Mouse (Mus musculus) kidney, postnatal 0 days (tissue): ENCODE data around the gene Gm17581. TPM values are rescaled to one million over a fixed set of nuclear protein-coding genes. Genes with fewer than 3 reads are reported as not detected.
"Not testable (repeated sequence)": the region's sequence is repeated elsewhere in the genome, so short reads cannot be mapped to it uniquely, and the experiment has no call there.

ENCODE experiments used
- ATAC-seq: fragments of 200-750 bp; cut with Nextera tagmentation; replicated peaks from 2 replicates; pipeline ENCODE4 v1.8.0; 2017; ENCODE audit warnings: low read depth, moderate number of reproducible peaks, moderate TSS enrichment, moderate library complexity; ENCODE audit not compliant: low FRiP score
- DNase-seq: peaks from one replicate; pipeline ENCODE4 v3.0.0-alpha.2; 2016; ENCODE audit warnings: low spot score
- H3K27ac ChIP-seq: fragments of 300-500 bp; sonication (generic); 2 replicates; pipeline ENCODE4 v1.5.1; 2014; ENCODE audit warnings: mild to moderate bottlenecking
- H3K27me3 ChIP-seq: fragments of 300-500 bp; sonication (generic); 2 replicates; pipeline ENCODE4 v1.6.1; 2014; ENCODE audit warnings: low read length, mixed read lengths; ENCODE audit not compliant: insufficient read depth
- H3K36me3 ChIP-seq: fragments of 300-500 bp; sonication (generic); 2 replicates; pipeline ENCODE4 v1.6.1; 2014; ENCODE audit warnings: low read length, mixed read lengths; ENCODE audit not compliant: insufficient read depth
- H3K4me1 ChIP-seq: fragments of 300-500 bp; sonication (generic); replicated peaks from 2 replicates; pipeline ENCODE4 v1.6.1; 2014; ENCODE audit warnings: antibody characterized with exemption, low read length, mixed read lengths; ENCODE audit not compliant: insufficient read depth
- H3K4me2 ChIP-seq: fragments of 300-500 bp; sonication (generic); 2 replicates; pipeline ENCODE4 v1.6.1; 2014; ENCODE audit warnings: mild to moderate bottlenecking, low read length, moderate library complexity, mixed read lengths
- H3K4me3 ChIP-seq: fragments of 300-500 bp; sonication (generic); replicated peaks from 2 replicates; pipeline ENCODE4 v1.5.1; 2014; ENCODE audit warnings: low read depth, low read length
- H3K9ac ChIP-seq: fragments of 300-500 bp; sonication (generic); 2 replicates; pipeline ENCODE4 v1.6.1; 2014; ENCODE audit warnings: low read depth, low read length
- H3K9me3 ChIP-seq: fragments of 300-500 bp; sonication (generic); replicated peaks from 2 replicates; pipeline ENCODE4 v1.6.1; 2016; ENCODE audit warnings: low read length, inconsistent platforms, mixed read lengths
- CTCF ChIP-seq: IDR thresholded peaks from 2 replicates; pipeline ENCODE4 v1.5.1; 2016; ENCODE audit warnings: antibody characterized with exemption, low read depth, mild to moderate bottlenecking, moderate library complexity
- WGBS: fragments of 180-500 bp; shearing (Covaris S2); extraction: QIAGEN DNeasy Blood & Tissue Kit; methylation state at CpG from one replicate; pipeline ENCODE4 v1.1.7; 2014; 5-methylcytosine and 5-hydroxymethylcytosine counted together
- polyA plus RNA-seq: library from polyadenylated mRNA; unstranded; fragments of >200 nt; fragmentation: Nextera tagmentation; extraction: Ambion mirVana; gene quantifications from 2 replicates; pipeline ENCODE4 v1.2.1, GENCODE M21; 2015

Gene Gm17581
- not detected in 2 replicates for polyA plus RNA-seq

DNA sequence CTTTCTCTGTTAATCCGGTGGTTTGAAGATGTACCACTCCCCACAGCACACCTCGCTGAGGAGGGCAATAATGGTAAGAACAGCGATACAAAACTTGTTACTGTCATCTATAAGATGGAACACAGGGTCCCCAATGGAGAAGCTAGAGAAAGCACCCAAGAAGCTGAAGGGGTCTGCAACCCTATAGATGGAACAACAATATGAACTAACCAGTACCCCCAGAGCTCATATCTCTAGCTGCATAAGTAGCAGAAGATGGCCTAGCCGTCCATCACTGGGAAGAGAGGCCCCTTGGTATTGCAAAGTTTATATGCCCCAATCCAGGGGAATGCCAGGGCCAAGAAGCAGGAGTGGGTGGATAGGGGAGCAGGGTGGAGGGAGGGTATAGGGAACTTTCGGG lies at the start of gene Gm17581:
Gm17581 (minus strand) TSS at position 101 of the 400 bp plus-strand sequence.
- not testable (repeated sequence) for ATAC-seq, H3K4me2 ChIP-seq, H3K27ac ChIP-seq, H3K9me3 ChIP-seq, H3K4me1 ChIP-seq, H3K9ac ChIP-seq, H3K4me3 ChIP-seq, H3K27me3 ChIP-seq, DNase-seq, H3K36me3 ChIP-seq
- WGBS: 89% methylated on average over 5 of the region's 5 CpGs

- Histone ChIP-seq H3K4me2 (no peak overlapping the region), H3K4me1 (no peaks in the 10 kb centered on the region), H3K27me3 (no peaks in the 10 kb centered on the region), H3K4me3 (no peak overlapping the region), H3K36me3 (no peaks in the 10 kb centered on the region), H3K9me3 (no peaks in the 10 kb centered on the region), H3K9ac (no peak overlapping the region), H3K27ac (no peak overlapping the region)
- WGBS: 80% methylated on average over 6 of the region's 6 CpGs
- DNase-seq (no peak), ATAC-seq (no peak)
- TF ChIP-seq CTCF: no peak
These were observed 48.9 kb upstream of the Gm17581 start for GRCm38 (mm10) chr2:155784534-155784933.

- Histone ChIP-seq H3K4me1 (0 out of 2 replicates have a peak, but pooled peaks cover 4% of the 10 kb centered on the region), H3K9me3 (no peaks in the 10 kb centered on the region), H3K4me2 (no peak overlapping the region), H3K4me3 (no peak overlapping the region), H3K27me3 (peaks cover 5% of the 10 kb centered on the region), H3K36me3 (no peaks in the 10 kb centered on the region), H3K27ac (no peak overlapping the region), H3K9ac (no peak overlapping the region)
- WGBS: 82% methylated on average over 3 of the region's 3 CpGs
- no peak for TF ChIP-seq CTCF
- ATAC-seq (no peak), DNase-seq (no peak)
These were observed 43.8 kb upstream of the Gm17581 start for GRCm38 (mm10) chr2:155779506-155779905.

DNA sequence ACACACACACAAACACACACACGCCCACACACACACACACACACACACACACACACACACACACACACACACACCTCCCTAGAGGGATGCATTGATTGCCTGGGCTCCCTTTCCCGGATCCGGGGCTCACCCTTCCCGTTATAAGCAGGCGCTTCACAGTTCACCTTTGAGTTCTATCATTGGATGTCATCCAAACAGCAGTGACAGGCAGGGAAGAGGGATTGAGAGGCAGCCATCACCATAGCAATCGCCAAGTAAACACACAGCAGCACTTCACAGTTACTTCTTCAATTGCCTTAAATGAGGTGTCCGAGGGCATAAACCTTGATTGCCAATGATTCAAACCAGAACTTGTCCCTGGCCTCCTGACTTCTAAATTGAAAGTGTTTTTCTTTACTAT lies 43.4 kb upstream of the Gm17581 start:
- H3K27ac ChIP-seq: no peak overlapping the region
- no peak overlapping the region for H3K9ac ChIP-seq
- DNase-seq: no peak
- no peak for TF ChIP-seq CTCF
- 0 out of 2 replicates have a peak, but pooled peaks cover 4% of the 10 kb centered on the region for H3K4me1 ChIP-seq
- ATAC-seq: no peak
- WGBS: 32% methylated on average over 7 of the region's 7 CpGs
- no peaks in the 10 kb centered on the region for H3K9me3 ChIP-seq
- peaks cover 9% of the 10 kb centered on the region for H3K27me3 ChIP-seq
- no peak overlapping the region for H3K4me2 ChIP-seq
- no peak overlapping the region for H3K4me3 ChIP-seq
- no peaks in the 10 kb centered on the region for H3K36me3 ChIP-seq

GRCm38 (mm10) chr2:155778004-155778403 lies 42.3 kb upstream of the Gm17581 start:
- no peak for ATAC-seq
- WGBS: 77% methylated on average over 6 of the region's 6 CpGs

DNA sequence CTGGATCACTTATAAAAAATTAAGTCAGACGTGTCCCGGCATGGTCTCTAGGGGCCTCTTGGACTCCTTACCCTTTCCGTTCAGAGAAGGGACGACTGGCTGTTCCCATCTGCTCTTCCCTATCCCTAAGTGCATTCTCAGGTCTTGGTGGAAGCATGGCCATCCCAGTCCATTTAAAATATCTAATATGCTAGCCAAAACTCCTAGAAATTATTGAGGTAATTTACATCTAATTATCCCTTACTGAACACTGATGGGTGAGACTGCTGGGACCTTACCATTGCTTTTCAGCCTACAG lies 42.0 kb upstream of the Gm17581 start:
- H3K4me2 ChIP-seq: no peak overlapping the region
- no peak overlapping the region for H3K9ac ChIP-seq
- no peaks in the 10 kb centered on the region for H3K36me3 ChIP-seq
- H3K4me1 ChIP-seq: 0 out of 2 replicates have a peak, but pooled peaks cover 4% of the 10 kb centered on the region
- H3K4me3 ChIP-seq: no peak overlapping the region
- H3K9me3 ChIP-seq: no peaks in the 10 kb centered on the region
- no peak overlapping the region for H3K27ac ChIP-seq
- WGBS: 73% methylated on average over 4 of the region's 4 CpGs
- DNase-seq (no peak), ATAC-seq (no peak)
- H3K27me3 ChIP-seq: peaks cover 15% of the 10 kb centered on the region
- TF ChIP-seq CTCF: no peak

More at GRCm38 (mm10) chr2:155778004-155778403, 42.3 kb upstream of the Gm17581 start:
- no peak overlapping the region for H3K27ac ChIP-seq
- H3K9me3 ChIP-seq: no peaks in the 10 kb centered on the region
- no peaks in the 10 kb centered on the region for H3K36me3 ChIP-seq
- H3K27me3 ChIP-seq: peaks cover 15% of the 10 kb centered on the region
- no peak overlapping the region for H3K4me3 ChIP-seq
- no peak for TF ChIP-seq CTCF
- 0 out of 2 replicates have a peak, but pooled peaks cover 4% of the 10 kb centered on the region for H3K4me1 ChIP-seq
- no peak overlapping the region for H3K4me2 ChIP-seq
- H3K9ac ChIP-seq: no peak overlapping the region
- DNase-seq: no peak
